Mouse (Mus musculus): ENCODE results near the gene Rcor3. TPM values are rescaled to one million over a fixed set of nuclear protein-coding genes. Genes with fewer than 3 reads are reported as not detected.

Rcor3 gene
- polyA plus RNA-seq, 1 experiment from 2014 or later: 29.9 TPM

DNA sequence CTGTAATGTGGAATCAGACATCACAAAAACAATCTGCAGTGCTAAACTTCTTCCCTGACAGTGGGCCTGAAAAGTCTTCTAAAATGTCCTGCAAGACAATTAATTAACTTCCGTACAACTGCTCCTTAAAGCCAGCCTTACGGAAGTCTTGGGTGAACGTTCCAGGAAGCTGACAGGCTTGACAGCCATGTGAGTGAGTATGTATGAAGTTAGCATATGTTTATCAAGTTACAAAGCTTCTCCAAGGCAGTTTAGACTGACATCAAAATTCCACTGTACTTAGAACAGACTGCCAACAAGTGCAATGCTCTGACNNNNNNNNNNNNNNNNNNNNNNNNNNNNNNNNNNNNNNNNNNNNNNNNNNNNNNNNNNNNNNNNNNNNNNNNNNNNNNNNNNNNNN lies 84.1 kb downstream of the Rcor3 start:
- ATAC-seq (replicated peaks; ENCODE audit: low FRiP score, low read depth) (no peak), DNase-seq (ENCODE audit: low spot score) (no peak)
- TF ChIP-seq CTCF (IDR thresholded peaks at IDR 0.05; ENCODE audit: low read depth): no peak
- peaks cover 10% of the 10 kb centered on the region for H3K36me3 ChIP-seq (ENCODE audit: insufficient read depth, low read length)
- no peaks in the 10 kb centered on the region for H3K4me1 ChIP-seq (replicated peaks; ENCODE audit: insufficient read depth, low read length)
- H3K4me2 ChIP-seq (ENCODE audit: low read length): no peak overlapping the region
- H3K4me3 ChIP-seq (replicated peaks; ENCODE audit: low read depth, low read length): no peak overlapping the region
- no peaks in the 10 kb centered on the region for H3K9me3 ChIP-seq (replicated peaks; ENCODE audit: low read length)
- WGBS: 28% methylated on average over 3 of the region's 3 CpGs
- H3K9ac ChIP-seq (ENCODE audit: low read depth, low read length): no peak overlapping the region
- no peaks in the 10 kb centered on the region for H3K27me3 ChIP-seq (ENCODE audit: insufficient read depth, low read length)
- no peak overlapping the region for H3K27ac ChIP-seq

DNA sequence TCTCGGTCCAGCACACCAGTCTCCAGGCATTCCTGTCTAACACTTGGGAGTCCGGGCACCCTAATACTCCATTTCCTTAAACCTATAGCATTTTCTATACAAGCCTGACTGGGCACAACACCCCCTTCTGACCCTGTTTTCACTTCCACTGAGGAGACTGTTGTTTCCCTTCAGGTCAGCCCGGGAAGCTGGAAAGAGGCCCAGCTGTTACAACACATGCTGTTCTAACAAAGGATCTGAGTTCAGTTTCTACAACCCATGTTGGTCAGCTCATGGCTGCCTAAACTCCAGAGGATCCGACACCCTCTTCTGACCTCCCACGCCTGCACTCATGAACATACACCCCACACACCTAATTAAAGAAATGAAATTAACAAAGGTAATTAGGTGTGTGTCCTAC lies 84.9 kb downstream of the Rcor3 start:
- H3K36me3 ChIP-seq (ENCODE audit: insufficient read depth, low read length): peaks cover 10% of the 10 kb centered on the region
- no peak overlapping the region for H3K4me2 ChIP-seq (ENCODE audit: low read length)
- H3K27ac ChIP-seq: no peak overlapping the region
- DNase-seq (ENCODE audit: low spot score) (no peak), ATAC-seq (replicated peaks; ENCODE audit: low FRiP score, low read depth) (no peak)
- 74% methylated on average over 5 of the region's 5 CpGs for WGBS
- no peak for TF ChIP-seq CTCF (IDR thresholded peaks at IDR 0.05; ENCODE audit: low read depth)
- H3K4me1 ChIP-seq (replicated peaks; ENCODE audit: insufficient read depth, low read length): no peaks in the 10 kb centered on the region
- H3K4me3 ChIP-seq (replicated peaks; ENCODE audit: low read depth, low read length): no peak overlapping the region
- H3K9me3 ChIP-seq (replicated peaks; ENCODE audit: low read length): no peaks in the 10 kb centered on the region
- H3K9ac ChIP-seq (ENCODE audit: low read depth, low read length): no peak overlapping the region
- H3K27me3 ChIP-seq (ENCODE audit: insufficient read depth, low read length): no peaks in the 10 kb centered on the region

DNA sequence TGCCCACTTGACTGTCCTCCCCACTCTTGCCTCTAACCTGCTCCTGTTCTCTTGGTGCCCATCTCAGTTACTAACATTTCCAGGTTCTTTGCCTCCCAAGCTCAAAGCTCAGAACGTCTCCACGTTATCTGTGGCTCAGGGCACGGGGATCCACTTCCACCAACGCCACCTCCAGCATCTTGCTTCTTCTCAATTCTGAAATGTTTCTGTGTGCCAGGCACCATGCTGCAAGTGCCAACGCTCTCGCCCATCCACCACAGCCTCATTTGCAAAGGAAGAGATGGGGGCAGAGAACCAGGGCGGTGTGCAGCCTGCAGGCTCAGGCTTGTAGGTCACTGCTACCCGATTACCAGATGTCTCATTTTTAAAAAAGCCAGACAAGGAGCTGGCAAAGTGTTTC lies 85.4 kb downstream of the Rcor3 start:
- no peak overlapping the region for H3K4me3 ChIP-seq (replicated peaks; ENCODE audit: low read depth, low read length)
- H3K4me1 ChIP-seq (replicated peaks; ENCODE audit: insufficient read depth, low read length): no peaks in the 10 kb centered on the region
- H3K27ac ChIP-seq: no peak overlapping the region
- no peak overlapping the region for H3K9ac ChIP-seq (ENCODE audit: low read depth, low read length)
- WGBS: 92% methylated on average over 8 of the region's 8 CpGs
- ATAC-seq (replicated peaks; ENCODE audit: low FRiP score, low read depth): no peak
- no peak for TF ChIP-seq CTCF (IDR thresholded peaks at IDR 0.05; ENCODE audit: low read depth)
- peaks cover 10% of the 10 kb centered on the region for H3K36me3 ChIP-seq (ENCODE audit: insufficient read depth, low read length)
- no peak for DNase-seq (ENCODE audit: low spot score)
- H3K4me2 ChIP-seq (ENCODE audit: low read length): no peak overlapping the region
- no peaks in the 10 kb centered on the region for H3K27me3 ChIP-seq (ENCODE audit: insufficient read depth, low read length)
- no peaks in the 10 kb centered on the region for H3K9me3 ChIP-seq (replicated peaks; ENCODE audit: low read length)

Other genes with a start within 250 kb of the Rcor3 start
- 5.6 TPM in 2 replicates for gene Slc30a1, start 231.3 kb downstream of the Rcor3 start, polyA plus RNA-seq (2015; fragmentation: Nextera tagmentation; extraction: Ambion mirVana)
- gene Rd3, start 160.7 kb downstream of the Rcor3 start, polyA plus RNA-seq (2015; fragmentation: Nextera tagmentation; extraction: Ambion mirVana): 0.51 and 0.66 TPM in 2 replicates
- 17.9 and 19.6 TPM in 2 replicates for gene Traf5, start 45.5 kb downstream of the Rcor3 start, polyA plus RNA-seq (2015; fragmentation: Nextera tagmentation; extraction: Ambion mirVana)
- gene Kcnh1, start 52.7 kb upstream of the Rcor3 start, polyA plus RNA-seq (2015; fragmentation: Nextera tagmentation; extraction: Ambion mirVana): 0.92 and 1.3 TPM in 2 replicates